15 mouse cellular contexts compared by ENCODE assay signal in genomic region chr2:44341091-44341571, GRCm38 (mm10).
A peak's percentile ranks its signal among the peaks of the same experiment; 100 is the strongest.
DNase-seq lines count a peak whose midpoint lies in the region; ATAC-seq lines count a peak whose summit lies in the region.
"Had no signal": no experiment of that assay in that cellular context is flagged by ENCODE, and none has a peak within 500 bp of the region (broad histone marks: within the 10 kb centered on the region; RNA-seq: fewer than 3 reads in every experiment).

No protein-coding gene starts in this region.

- ATAC-seq in embryonic facial prominence, embryonic 11.5 days (replicated peaks; ENCODE audit: insufficient number of reproducible peaks, low FRiP score, low TSS enrichment, low read depth) = 0 out of 2 replicates have a peak, but pooled peaks have one; percentile 14
- no peak for ATAC-seq in midbrain, embryonic 11.5 days (ENCODE audit: low FRiP score)
- no peak for ATAC-seq in midbrain, embryonic 16.5 days
- no peak for ATAC-seq in kidney, embryonic 15.5 days (replicated peaks; ENCODE audit: low FRiP score)
- ATAC-seq: activated CD4-positive, CD25-positive, alpha-beta regulatory T cell, adult 4 months had no signal

- H3K4me3 ChIP-seq in embryonic facial prominence, embryonic 11.5 days (ENCODE audit: low read depth, low read length) = no peak overlapping the region
- H3K4me3 ChIP-seq in embryonic facial prominence, embryonic 10.5 days = no peak overlapping the region
- H3K4me3 ChIP-seq in midbrain, embryonic 11.5 days (ENCODE audit: low read depth, low read length) = no peak overlapping the region
- H3K4me3 ChIP-seq in midbrain, embryonic 16.5 days (ENCODE audit: low read depth, low read length) = no peak overlapping the region
- no peak overlapping the region for H3K4me3 ChIP-seq in kidney, embryonic 15.5 days (replicated peaks)
- H3K4me3 ChIP-seq: heart, embryonic 12.5 days; hindbrain, embryonic 15.5 days had no signal

- H3K27ac ChIP-seq in embryonic facial prominence, embryonic 11.5 days (replicated peaks; ENCODE audit: low read depth, low read length) = no peak overlapping the region
- H3K27ac ChIP-seq in embryonic facial prominence, embryonic 10.5 days (replicated peaks) = no peak overlapping the region
- H3K27ac ChIP-seq in midbrain, embryonic 11.5 days (ENCODE audit: low read depth, low read length) = no peak overlapping the region
- H3K27ac ChIP-seq in midbrain, embryonic 16.5 days (ENCODE audit: low read length) = no peak overlapping the region
- no peak overlapping the region for H3K27ac ChIP-seq in kidney, embryonic 15.5 days
- H3K27ac ChIP-seq: hindbrain, embryonic 15.5 days; kidney, postnatal 0 days had no signal

- no peak overlapping the region for H3K4me2 ChIP-seq in embryonic facial prominence, embryonic 11.5 days (ENCODE audit: low read depth, low read length)
- no peak overlapping the region for H3K4me2 ChIP-seq in midbrain, embryonic 11.5 days
- no peak overlapping the region for H3K4me2 ChIP-seq in midbrain, embryonic 16.5 days (ENCODE audit: low read length)
- no peak overlapping the region for H3K4me2 ChIP-seq in kidney, embryonic 15.5 days
- H3K4me2 ChIP-seq: heart, embryonic 12.5 days; hindbrain, embryonic 15.5 days; liver, embryonic 11.5 days had no signal

- whole genome bisulfite sequencing in embryonic facial prominence, embryonic 11.5 days = 53% methylated on average over 10 of the region's 10 CpGs
- WGBS in embryonic facial prominence, embryonic 10.5 days = 75% methylated on average over 10 of the region's 10 CpGs
- WGBS in midbrain, embryonic 11.5 days = 87% methylated on average over 10 of the region's 10 CpGs
- WGBS in midbrain, embryonic 16.5 days = 86% methylated on average over 10 of the region's 10 CpGs
- 34% methylated on average over 10 of the region's 10 CpGs for WGBS in kidney, embryonic 15.5 days

- no peaks in the 10 kb centered on the region for H3K36me3 ChIP-seq in embryonic facial prominence, embryonic 11.5 days (replicated peaks; ENCODE audit: control insufficient read depth, insufficient read depth, low read depth, low read length)
- H3K36me3 ChIP-seq in embryonic facial prominence, embryonic 10.5 days (replicated peaks) = no peaks in the 10 kb centered on the region
- H3K36me3 ChIP-seq in midbrain, embryonic 11.5 days (ENCODE audit: control insufficient read depth, insufficient read depth, low read length) = no peaks in the 10 kb centered on the region
- no peaks in the 10 kb centered on the region for H3K36me3 ChIP-seq in midbrain, embryonic 16.5 days (ENCODE audit: control insufficient read depth, insufficient read depth, low read length)
- H3K36me3 ChIP-seq in kidney, embryonic 15.5 days = no peaks in the 10 kb centered on the region
- H3K36me3 ChIP-seq: heart, embryonic 12.5 days; hindbrain, embryonic 15.5 days had no signal

- no peaks in the 10 kb centered on the region for H3K9me3 ChIP-seq in embryonic facial prominence, embryonic 11.5 days (replicated peaks; ENCODE audit: control insufficient read depth, low read length)
- H3K9me3 ChIP-seq in embryonic facial prominence, embryonic 10.5 days = no peaks in the 10 kb centered on the region
- H3K9me3 ChIP-seq in midbrain, embryonic 11.5 days (ENCODE audit: control insufficient read depth, low read length) = no peaks in the 10 kb centered on the region
- no peaks in the 10 kb centered on the region for H3K9me3 ChIP-seq in midbrain, embryonic 16.5 days (replicated peaks; ENCODE audit: control insufficient read depth, low read length, poor library complexity, severe bottlenecking)
- no peaks in the 10 kb centered on the region for H3K9me3 ChIP-seq in kidney, embryonic 15.5 days (replicated peaks)
- H3K9me3 ChIP-seq: heart, embryonic 12.5 days; hindbrain, embryonic 15.5 days had no signal

- no peaks in the 10 kb centered on the region for H3K27me3 ChIP-seq in embryonic facial prominence, embryonic 11.5 days (ENCODE audit: control insufficient read depth, insufficient read depth, low read length)
- no peaks in the 10 kb centered on the region for H3K27me3 ChIP-seq in embryonic facial prominence, embryonic 10.5 days (replicated peaks; ENCODE audit: low read depth, poor library complexity, severe bottlenecking)
- H3K27me3 ChIP-seq in midbrain, embryonic 11.5 days (ENCODE audit: control insufficient read depth, insufficient read depth, low read length) = no peaks in the 10 kb centered on the region
- no peaks in the 10 kb centered on the region for H3K27me3 ChIP-seq in midbrain, embryonic 16.5 days (ENCODE audit: control insufficient read depth, insufficient read depth, low read depth, low read length)
- no peaks in the 10 kb centered on the region for H3K27me3 ChIP-seq in kidney, embryonic 15.5 days
- H3K27me3 ChIP-seq: heart, embryonic 12.5 days; hindbrain, embryonic 15.5 days had no signal

- no peak overlapping the region for H3K9ac ChIP-seq in embryonic facial prominence, embryonic 11.5 days (replicated peaks; ENCODE audit: low read length)
- H3K9ac ChIP-seq in midbrain, embryonic 11.5 days (ENCODE audit: low read length) = no peak overlapping the region
- no peak overlapping the region for H3K9ac ChIP-seq in midbrain, embryonic 16.5 days (ENCODE audit: low read depth, low read length)
- H3K9ac ChIP-seq in kidney, embryonic 15.5 days = no peak overlapping the region
- H3K9ac ChIP-seq: heart, embryonic 12.5 days; hindbrain, embryonic 15.5 days had no signal

- DNase-seq in embryonic facial prominence, embryonic 11.5 days (ENCODE audit: low spot score) = peak; percentile 49
- DNase-seq in embryonic facial prominence, embryonic 10.5 days (ENCODE audit: low spot score) = no peak
- peak; percentile 60 for DNase-seq in midbrain, embryonic 11.5 days (ENCODE audit: low spot score, missing footprints)
- peak; percentile 38 to 41 for DNase-seq in layer of hippocampus, postnatal 10 days (ENCODE audit: low spot score in 2 of 2)
- peak; percentile 22 to 28 for DNase-seq in right cerebral cortex, postnatal 36 days (ENCODE audit: low spot score in 2 of 2)
- DNase-seq in cerebellum, adult 8-10 months = no peak
- DNase-seq: cerebellum, postnatal 25 days; retina, postnatal 1 day had no signal

- no peaks in the 10 kb centered on the region for H3K4me1 ChIP-seq in embryonic facial prominence, embryonic 11.5 days (ENCODE audit: control insufficient read depth, insufficient read depth, low read length)
- H3K4me1 ChIP-seq in embryonic facial prominence, embryonic 10.5 days = peaks cover 9% of the 10 kb centered on the region; the same call in 1 of the 2 replicates
- H3K4me1 ChIP-seq in midbrain, embryonic 11.5 days (ENCODE audit: control insufficient read depth, insufficient read depth, low read length) = no peaks in the 10 kb centered on the region
- H3K4me1 ChIP-seq in midbrain, embryonic 16.5 days (ENCODE audit: control insufficient read depth, insufficient read depth, low read length) = no peaks in the 10 kb centered on the region
- H3K4me1 ChIP-seq in kidney, embryonic 15.5 days = peaks cover 7% of the 10 kb centered on the region; the same call in 1 of the 2 replicates
- H3K4me1 ChIP-seq: heart, embryonic 12.5 days; hindbrain, embryonic 15.5 days had no signal

Comparison
In these comparisons a context has a peak if more than half of its experiments do, and no peak if none do; other contexts are left out.
1. DNase-seq: peak in embryonic facial prominence, embryonic 11.5 days (single experiment), midbrain, embryonic 11.5 days (single experiment), layer of hippocampus, postnatal 10 days (2 of 2) and right cerebral cortex, postnatal 36 days (2 of 2); none in embryonic facial prominence, embryonic 10.5 days (single experiment) and cerebellum, adult 8-10 months (single experiment).